Mouse (Mus musculus) cortical plate, adult 2 months (tissue): Measurements from ENCODE around the gene Psmd7.

Source experiments
- CTCF ChIP-seq: fragments of 200-500 bp; IDR thresholded peaks from 2 replicates; pipeline ENCODE4 v1.5.1; 2011; ENCODE audit warnings: mild to moderate bottlenecking, control low read depth, low read length; ENCODE audit not compliant: insufficient read depth; ENCODE audit errors: extremely low read depth
- POLR2A ChIP-seq: fragments of 200-500 bp; IDR thresholded peaks from 2 replicates; pipeline ENCODE4 v1.6.1; 2011; ENCODE audit warnings: mild to moderate bottlenecking, low read length, control low read depth; ENCODE audit not compliant: insufficient read depth; ENCODE audit errors: extremely low read depth

- TF ChIP-seq POLR2A = no peak
- TF ChIP-seq CTCF = no peak
These were observed 7.4 kb downstream of the Psmd7 start for GRCm38 (mm10) chr8:107580879-107581278.
